Mouse (Mus musculus) midbrain, embryonic 12.5 days (tissue): ENCODE data around the gene Olfr1061. TPM values are rescaled to one million over a fixed set of nuclear protein-coding genes. Genes with fewer than 3 reads are reported as not detected.
"Not testable (repeated sequence)": the region's sequence is repeated elsewhere in the genome, so short reads cannot be mapped to it uniquely, and the experiment has no call there.

Experiments
- ATAC-seq: fragments of 200-750 bp; cut with Nextera tagmentation; 2 replicates; pipeline ENCODE4 v1.8.0; 2017; ENCODE audit warnings: low read depth, moderate TSS enrichment, moderate library complexity; ENCODE audit not compliant: low FRiP score
- H3K27ac ChIP-seq: fragments of 300-500 bp; sonication (generic); replicated peaks from 2 replicates; pipeline ENCODE4 v1.5.1; 2016; ENCODE audit warnings: mild to moderate bottlenecking
- H3K27me3 ChIP-seq: fragments of 300-500 bp; sonication (generic); 2 replicates; pipeline ENCODE4 v1.6.1; 2016; ENCODE audit warnings: mild to moderate bottlenecking
- H3K36me3 ChIP-seq: fragments of 300-500 bp; sonication (generic); 2 replicates; pipeline ENCODE4 v1.6.1; 2016
- H3K4me1 ChIP-seq: fragments of 300-500 bp; sonication (generic); 2 replicates; pipeline ENCODE4 v1.6.1; 2016
- H3K4me2 ChIP-seq: fragments of 300-500 bp; sonication (generic); replicated peaks from 2 replicates; pipeline ENCODE4 v1.6.1; 2016; ENCODE audit warnings: mild to moderate bottlenecking, moderate library complexity
- H3K4me3 ChIP-seq: fragments of 300-500 bp; sonication (generic); 2 replicates; pipeline ENCODE4 v1.5.1; 2016; ENCODE audit warnings: mild to moderate bottlenecking
- H3K9ac ChIP-seq: fragments of 300-500 bp; sonication (generic); replicated peaks from 2 replicates; pipeline ENCODE4 v1.6.1; 2016; ENCODE audit warnings: mild to moderate bottlenecking, moderate library complexity
- H3K9me3 ChIP-seq: fragments of 300-500 bp; sonication (generic); 2 replicates; pipeline ENCODE4 v1.6.1; 2016; ENCODE audit warnings: mild to moderate bottlenecking
- WGBS: fragments of 180-500 bp; shearing (Covaris S2); methylation state at CpG from one replicate; pipeline ENCODE4 v1.1.7; 2016; 5-methylcytosine and 5-hydroxymethylcytosine counted together
- polyA plus RNA-seq: library from polyadenylated mRNA; unstranded; fragments of >200 nt; fragmentation: Nextera tagmentation; extraction: Ambion mirVana; gene quantifications from 2 replicates; pipeline ENCODE4 v1.2.1, GENCODE M21; 2016

The Olfr1061 gene
- polyA plus RNA-seq, result not detected in 2 replicates

- H3K27me3 ChIP-seq, result no peaks in the 10 kb centered on the region
- ATAC-seq, result no peak
- 89% methylated on average over 1 of the region's 1 CpGs for WGBS
These were observed at the start of gene Olfr1061 for GRCm38 (mm10) chr2:86413950-86414349. Gene Olfr1061 (minus strand): TSS chr2:86414050.

GRCm38 (mm10) chr2:86460434-86460833 is 46.6 kb upstream of the Olfr1061 start:
- H3K27ac ChIP-seq, result no peak overlapping the region
- H3K27me3 ChIP-seq, result no peaks in the 10 kb centered on the region
- no peak for ATAC-seq
- H3K9me3 ChIP-seq, result no peaks in the 10 kb centered on the region
- H3K4me1 ChIP-seq, result no peaks in the 10 kb centered on the region
- no peak overlapping the region for H3K4me3 ChIP-seq
- no peak overlapping the region for H3K9ac ChIP-seq
- H3K4me2 ChIP-seq, result no peak overlapping the region
- 62% methylated on average over 1 of the region's 1 CpGs for WGBS
- H3K36me3 ChIP-seq, result no peaks in the 10 kb centered on the region

More at GRCm38 (mm10) chr2:86413950-86414349, at the start of gene Olfr1061:
- H3K36me3 ChIP-seq, result no peaks in the 10 kb centered on the region
- H3K4me1 ChIP-seq, result no peaks in the 10 kb centered on the region
- H3K4me2 ChIP-seq, result no peak within 1 kb of the TSS
- no peak within 1 kb of the TSS for H3K4me3 ChIP-seq
- no peaks in the 10 kb centered on the region for H3K9me3 ChIP-seq
- no peak within 1 kb of the TSS for H3K9ac ChIP-seq
- H3K27ac ChIP-seq, result no peak within 1 kb of the TSS

- H3K4me1 ChIP-seq, result no peaks in the 10 kb centered on the region
- H3K4me3 ChIP-seq, result no peak within 1 kb of the TSS
- no peak within 1 kb of the TSS for H3K9ac ChIP-seq
- no peaks in the 10 kb centered on the region for H3K9me3 ChIP-seq
- H3K27me3 ChIP-seq, result no peaks in the 10 kb centered on the region
- H3K36me3 ChIP-seq, result no peaks in the 10 kb centered on the region
- 90% methylated on average over 1 of the region's 1 CpGs for WGBS
- no peak for ATAC-seq
- H3K4me2 ChIP-seq, result no peak within 1 kb of the TSS
- no peak within 1 kb of the TSS for H3K27ac ChIP-seq
These were observed 42.3 kb upstream of the Olfr1061 start, which contains the start of gene Olfr1066 for GRCm38 (mm10) chr2:86456169-86456568. Gene Olfr1066 (minus strand): TSS chr2:86456269.

GRCm38 (mm10) chr2:86450491-86450890 is 36.6 kb upstream of the Olfr1061 start, which contains the start of gene Olfr1065:
Gene Olfr1065 (minus strand): TSS chr2:86450591.
- not testable (repeated sequence) for ATAC-seq
- WGBS, result 80% methylated on average over 1 of the region's 1 CpGs

GRCm38 (mm10) chr2:86442101-86442500 is 28.3 kb upstream of the Olfr1061 start:
- not testable (repeated sequence) for ATAC-seq, H3K27ac ChIP-seq, H3K27me3 ChIP-seq, H3K4me2 ChIP-seq, H3K36me3 ChIP-seq, H3K9ac ChIP-seq, H3K9me3 ChIP-seq, H3K4me1 ChIP-seq, H3K4me3 ChIP-seq
- WGBS, result 47% methylated on average over 1 of the region's 1 CpGs

More at GRCm38 (mm10) chr2:86450491-86450890, 36.6 kb upstream of the Olfr1061 start, which contains the start of gene Olfr1065:
- not testable (repeated sequence) for H3K36me3 ChIP-seq, H3K4me1 ChIP-seq, H3K4me3 ChIP-seq, H3K9ac ChIP-seq, H3K4me2 ChIP-seq, H3K27ac ChIP-seq, H3K27me3 ChIP-seq, H3K9me3 ChIP-seq

- not testable (repeated sequence) for ATAC-seq, H3K4me1 ChIP-seq, H3K27ac ChIP-seq
These were observed 14.7 kb upstream of the Olfr1061 start for GRCm38 (mm10) chr2:86428511-86428910.

GRCm38 (mm10) chr2:86426649-86427048 is 12.8 kb upstream of the Olfr1061 start, which contains the start of gene Olfr1062:
Gene Olfr1062 (minus strand): TSS chr2:86426749.
- H3K9me3 ChIP-seq, H3K36me3 ChIP-seq: not testable (repeated sequence)

More at GRCm38 (mm10) chr2:86428511-86428910, 14.7 kb upstream of the Olfr1061 start:
- H3K4me2 ChIP-seq, H3K36me3 ChIP-seq, H3K4me3 ChIP-seq, H3K9ac ChIP-seq, H3K27me3 ChIP-seq, H3K9me3 ChIP-seq: not testable (repeated sequence)
- 84% methylated on average over 8 of the region's 8 CpGs for WGBS

GRCm38 (mm10) chr2:86395114-86395513 is 18.7 kb downstream of the Olfr1061 start:
- Histone ChIP-seq H3K4me1 (no peaks in the 10 kb centered on the region), H3K4me2 (no peak overlapping the region), H3K9me3 (no peaks in the 10 kb centered on the region), H3K36me3 (no peaks in the 10 kb centered on the region), H3K9ac (no peak overlapping the region), H3K27ac (no peak overlapping the region), H3K27me3 (no peaks in the 10 kb centered on the region), H3K4me3 (no peak overlapping the region)
- 91% methylated on average over 2 of the region's 2 CpGs for WGBS
- peak; percentile 47; the same call in 1 of the 2 replicates for ATAC-seq

More at GRCm38 (mm10) chr2:86426649-86427048, 12.8 kb upstream of the Olfr1061 start, which contains the start of gene Olfr1062:
- H3K27ac ChIP-seq, H3K27me3 ChIP-seq, H3K4me2 ChIP-seq, H3K4me3 ChIP-seq, H3K4me1 ChIP-seq, H3K9ac ChIP-seq, ATAC-seq: not testable (repeated sequence)

GRCm38 (mm10) chr2:86388461-86388860 is 25.4 kb downstream of the Olfr1061 start, which contains the start of gene Olfr1058:
Gene Olfr1058 (minus strand): TSS chr2:86388561.
- not testable (repeated sequence) for ATAC-seq, H3K9me3 ChIP-seq, H3K36me3 ChIP-seq, H3K27me3 ChIP-seq, H3K4me2 ChIP-seq, H3K4me1 ChIP-seq, H3K9ac ChIP-seq, H3K4me3 ChIP-seq, H3K27ac ChIP-seq

- Histone ChIP-seq H3K9ac (no peak within 1 kb of the TSS), H3K9me3 (no peaks in the 10 kb centered on the region), H3K27me3 (no peaks in the 10 kb centered on the region), H3K4me3 (no peak within 1 kb of the TSS), H3K27ac (no peak within 1 kb of the TSS), H3K4me1 (no peaks in the 10 kb centered on the region), H3K36me3 (no peaks in the 10 kb centered on the region), H3K4me2 (no peak within 1 kb of the TSS)
- ATAC-seq, result no peak
These were observed 35.6 kb downstream of the Olfr1061 start, which contains the start of gene Olfr1057 for GRCm38 (mm10) chr2:86378293-86378692. Gene Olfr1057 (minus strand): TSS chr2:86378393.

GRCm38 (mm10) chr2:86366342-86366741 is 47.5 kb downstream of the Olfr1061 start:
- WGBS, result no CpG with 5 or more reads among the region's 6 CpGs
- not testable (repeated sequence) for H3K36me3 ChIP-seq, H3K4me3 ChIP-seq, H3K9ac ChIP-seq, H3K4me1 ChIP-seq, H3K27me3 ChIP-seq, H3K9me3 ChIP-seq, ATAC-seq, H3K27ac ChIP-seq, H3K4me2 ChIP-seq
